Mouse (Mus musculus) stomach, adult 2 months (tissue): ENCODE data around the gene Fxyd3. TPM values are rescaled to one million over a fixed set of nuclear protein-coding genes. Genes with fewer than 3 reads are reported as not detected.

Source experiments
- polyA plus RNA-seq: library from polyadenylated mRNA; depleted of rRNA; stranded (reverse); fragments of >200 nt; gene quantifications from 2 replicates; pipeline ENCODE4 v1.2.3, GENCODE M21; 2012; rRNA removed

The Fxyd3 gene
- polyA plus RNA-seq = 369 and 371 TPM in 2 replicates

DNA sequence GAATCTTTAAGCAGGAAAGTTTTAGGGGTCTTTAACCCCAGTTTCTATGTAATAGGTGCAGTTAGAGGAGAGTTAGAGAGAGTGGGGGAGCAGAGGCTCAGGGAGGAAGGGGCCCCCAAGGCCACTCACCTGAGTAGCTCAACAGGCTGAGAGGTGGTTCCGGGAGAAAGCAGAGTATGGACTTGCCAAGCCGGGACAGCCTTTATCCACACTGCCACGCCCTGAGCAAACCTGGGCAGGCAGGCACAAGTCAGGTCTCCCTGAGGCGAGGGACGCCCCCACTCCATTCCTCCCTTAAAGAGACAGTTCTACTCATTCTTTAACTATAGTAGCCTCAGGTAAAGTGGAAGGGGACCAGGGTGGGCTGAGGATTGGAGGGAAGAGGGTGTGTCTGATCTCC is at the start of gene Fxyd3:
Fxyd3 (minus strand) TSS at position 213 of the 400 bp plus-strand sequence.

DNA sequence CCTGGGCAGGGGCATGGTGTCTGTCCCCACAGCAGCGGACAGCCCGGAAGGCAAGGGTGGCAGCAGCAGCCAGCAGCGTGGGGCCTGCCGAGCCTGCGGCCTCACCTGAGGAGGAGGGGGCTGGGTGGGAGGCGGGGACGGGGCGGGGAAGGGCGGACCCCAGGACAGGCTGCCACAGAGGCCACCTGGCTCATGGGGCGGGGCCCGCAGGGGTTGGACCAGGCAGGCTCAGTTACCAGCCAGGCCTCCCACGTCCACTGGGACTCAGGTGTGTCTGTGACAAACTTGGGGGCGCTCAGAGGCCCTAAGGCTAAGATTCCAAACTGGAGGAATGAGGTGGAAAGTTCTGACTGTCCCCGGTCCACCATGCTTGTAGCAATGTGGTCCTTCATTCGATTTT is 38.7 kb upstream of the Fxyd3 start, which contains the start of gene Hpn:
Hpn (minus strand) TSS at position 109 of the 400 bp plus-strand sequence.

DNA sequence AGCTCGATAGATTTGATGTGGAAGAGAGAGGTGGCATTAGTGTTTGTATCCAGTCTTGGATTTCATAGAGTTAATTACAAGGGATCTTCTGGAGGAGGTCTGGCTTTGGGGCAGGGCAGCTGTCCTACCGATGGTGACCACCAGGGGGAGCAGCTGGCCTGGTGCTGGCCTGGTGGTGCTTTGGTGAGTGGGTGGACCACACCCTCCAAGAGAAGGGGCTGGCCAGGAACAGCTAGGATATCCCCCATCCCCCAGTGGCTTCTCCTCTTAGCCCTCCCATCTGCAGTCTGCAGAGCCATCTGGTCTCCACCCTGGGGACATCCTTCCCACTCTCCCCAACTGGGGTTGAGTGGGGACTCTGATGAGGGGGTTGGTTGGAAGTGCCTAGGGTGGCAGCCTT is 17.4 kb downstream of the Fxyd3 start, which contains the start of gene Lgi4:
Lgi4 (plus strand) TSS at position 235 of the 400 bp plus-strand sequence.

DNA sequence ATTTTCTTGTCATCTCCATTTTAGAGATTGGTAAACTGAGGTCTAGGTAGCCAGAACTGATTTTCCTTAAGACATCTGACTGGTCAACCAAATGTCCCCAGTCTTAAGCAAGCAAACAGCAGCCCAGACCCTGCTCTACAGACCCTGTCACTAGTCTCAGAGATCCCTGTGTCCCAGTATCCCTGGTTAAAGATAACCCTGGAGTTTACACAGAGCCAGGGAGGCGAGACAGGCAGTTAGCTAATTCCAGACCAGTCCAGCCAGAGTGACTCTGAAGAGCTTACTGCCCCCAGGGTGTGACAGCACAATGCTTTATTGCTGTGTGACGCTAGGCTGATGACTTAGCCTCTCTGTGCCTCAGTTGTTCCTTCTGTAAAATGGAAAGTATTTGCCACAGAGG is 19.4 kb downstream of the Fxyd3 start, which contains the start of gene Fxyd1:
Fxyd1 (minus strand) TSS at position 129 of the 400 bp plus-strand sequence.

DNA sequence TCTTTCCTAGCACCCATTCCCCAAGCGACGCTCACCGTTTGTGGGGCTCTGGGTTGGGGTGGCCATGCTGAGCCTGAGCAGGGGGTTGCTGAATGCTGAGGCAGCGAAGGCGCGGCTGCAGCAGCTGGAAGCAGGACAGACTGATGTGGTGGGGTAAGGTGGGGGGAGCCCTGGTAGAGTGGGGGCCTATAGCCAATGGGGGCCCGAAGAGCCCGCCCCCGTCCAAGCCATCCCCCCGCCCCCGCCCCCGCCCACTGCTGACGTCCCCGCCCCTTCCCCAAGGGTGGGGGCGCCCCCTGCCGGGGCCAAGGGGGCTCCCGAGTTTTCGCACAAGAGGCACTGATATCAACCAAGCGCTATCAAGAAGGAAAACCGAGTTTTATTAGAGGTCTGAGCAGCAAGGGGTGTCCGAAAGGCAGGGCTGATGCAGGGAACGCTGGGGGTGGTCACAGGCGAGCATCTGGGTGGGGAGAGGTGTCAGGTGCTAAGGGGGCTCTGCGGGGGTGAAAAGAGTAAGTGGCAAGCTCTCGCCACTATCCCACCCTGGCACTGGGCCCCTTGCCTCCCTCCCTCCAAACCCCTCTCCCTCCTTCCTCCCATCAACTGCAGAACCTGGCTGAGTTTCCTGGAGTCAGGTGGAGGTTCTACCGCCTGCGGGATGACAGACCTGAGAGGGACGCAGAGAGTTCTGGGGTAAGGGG is 25.0 kb downstream of the Fxyd3 start, which contains the start of gene Fxyd7:
Fxyd7 (minus strand) TSS at position 147 of the 701 bp plus-strand sequence.

DNA sequence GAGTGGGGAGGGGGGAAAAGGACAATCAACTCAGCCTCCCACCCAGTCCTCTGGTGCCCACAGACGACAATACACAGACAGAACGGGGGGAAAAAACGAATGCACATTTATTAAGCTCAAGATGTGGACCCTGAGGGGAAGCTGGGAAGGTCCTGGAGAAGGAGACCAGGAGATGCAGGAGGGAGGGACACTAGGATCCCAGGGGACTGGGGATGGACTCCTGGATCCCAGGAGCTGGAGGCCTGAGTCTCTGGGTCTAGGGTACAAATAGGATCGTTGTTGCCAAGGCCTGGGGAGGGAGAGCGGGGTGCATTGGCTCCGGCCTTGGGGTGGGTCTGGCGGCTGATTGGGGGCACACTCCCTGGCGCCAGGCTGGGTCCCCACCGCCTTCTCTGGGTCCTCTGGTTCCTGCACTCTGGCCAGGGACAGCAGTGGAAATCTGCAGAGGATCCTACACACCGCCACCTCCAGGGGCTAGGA is 34.0 kb downstream of the Fxyd3 start, which contains the start of gene Fxyd5:
Fxyd5 (minus strand) TSS at position 51 of the 480 bp plus-strand sequence.

Other genes with a start within 250 kb of the Fxyd3 start
- gene Ffar3, start 220.5 kb downstream of the Fxyd3 start, polyA plus RNA-seq = 0.10 TPM in 1 of 2 replicates, not detected in the other
- gene Ffar1, start 215.1 kb downstream of the Fxyd3 start, polyA plus RNA-seq = 0.03 and 0.06 TPM in 2 replicates
- gene Cd22, start 196.4 kb downstream of the Fxyd3 start, polyA plus RNA-seq = 0.25 and 0.26 TPM in 2 replicates
- gene Mag, start 161.8 kb downstream of the Fxyd3 start, polyA plus RNA-seq = 0.23 and 0.74 TPM in 2 replicates
- gene Hamp2, start 152.0 kb downstream of the Fxyd3 start, polyA plus RNA-seq = 198 and 246 TPM in 2 replicates
- gene Hamp, start 132.7 kb downstream of the Fxyd3 start, polyA plus RNA-seq = 3.0 and 4.3 TPM in 2 replicates
- 75.4 and 124 TPM in 2 replicates for gene Usf2, start 119.9 kb downstream of the Fxyd3 start, polyA plus RNA-seq
- gene Lsr, start 103.2 kb downstream of the Fxyd3 start, polyA plus RNA-seq = 247 and 370 TPM in 2 replicates
- gene Fam187b, start 102.9 kb downstream of the Fxyd3 start, polyA plus RNA-seq = 3.3 and 3.5 TPM in 2 replicates
- 29.9 and 37.7 TPM in 2 replicates for gene Fxyd5, start 34.2 kb downstream of the Fxyd3 start, polyA plus RNA-seq
- gene Fxyd7, start 25.2 kb downstream of the Fxyd3 start, polyA plus RNA-seq = 4.0 and 8.9 TPM in 2 replicates
- gene Fxyd1, start 19.5 kb downstream of the Fxyd3 start, polyA plus RNA-seq = 189 and 195 TPM in 2 replicates
- 5.3 and 7.5 TPM in 2 replicates for gene Lgi4, start 17.4 kb downstream of the Fxyd3 start, polyA plus RNA-seq
- gene Hpn, start 38.6 kb upstream of the Fxyd3 start, polyA plus RNA-seq = 37.6 and 43.8 TPM in 2 replicates
- gene Scn1b, start 50.3 kb upstream of the Fxyd3 start, polyA plus RNA-seq = 26.3 and 34.3 TPM in 2 replicates
- gene Gramd1a, start 79.2 kb upstream of the Fxyd3 start, polyA plus RNA-seq = 69.8 and 74.7 TPM in 2 replicates
- gene Scgb2b2, start 213.8 kb upstream of the Fxyd3 start, polyA plus RNA-seq = not detected in 2 replicates
- gene Scgb1b2, start 215.1 kb upstream of the Fxyd3 start, polyA plus RNA-seq = not detected in 2 replicates